Mouse (Mus musculus): ENCODE data around the gene Sowahd.

Sowahd gene

GRCm38 (mm10) chrX:37095106-37095768, 46.6 kb downstream of the Sowahd start:
- no peak for DNase-seq

GRCm38 (mm10) chrX:37098681-37099080, 50.0 kb downstream of the Sowahd start:
- DNase-seq, result no peak
